Mouse (Mus musculus) CH12.LX (cell line): ENCODE measurements at regions not wholly inside any gene's neighbourhood (a gene's known extent, or its start where the extent isn't known, plus 50 kb on each side); places are given as distances from the start of the nearest gene placed in this dataset.

Experiments used
- DNase-seq: peaks from one replicate; pipeline ENCODE4 v3.0.0-alpha.2; 2013; ENCODE audit errors: extremely low read depth
- H3K27ac ChIP-seq: 2 replicates; pipeline ENCODE4 v1.5.1; 2012; ENCODE audit warnings: low read depth, mild to moderate bottlenecking, control low read depth, moderate library complexity; ENCODE audit not compliant: insufficient read depth
- H3K27me3 ChIP-seq: replicated peaks from 2 replicates; pipeline ENCODE3; 2012; ENCODE audit warnings: inconsistent platforms
- H3K36me3 ChIP-seq, 2 experiments: replicated peaks in 1 of 2; 2 replicates each; pipeline versions ENCODE3 to v1.6.1; 2012; ENCODE audit warnings: inconsistent platforms in 1 of 2, low read length in 1 of 2, mild to moderate bottlenecking in 1 of 2, mixed read lengths in 1 of 2, moderate library complexity in 1 of 2; ENCODE audit not compliant: control insufficient read depth in 1 of 2, insufficient read depth in 1 of 2
- H3K4me1 ChIP-seq, 2 experiments: 2 replicates each; pipeline ENCODE4 v1.6.1; 2012; ENCODE audit warnings: inconsistent platforms in 1 of 2, moderate library complexity in 1 of 2; ENCODE audit not compliant: insufficient read depth in 2 of 2, control insufficient read depth in 1 of 2
- H3K4me2 ChIP-seq: 2 replicates; pipeline ENCODE4 v1.6.1; 2012; ENCODE audit warnings: low read depth, mild to moderate bottlenecking, control low read depth; ENCODE audit not compliant: poor library complexity, insufficient read depth, severe bottlenecking
- H3K4me3 ChIP-seq, 3 experiments: fragments of 150-350 bp in 1 of 3; sonication (generic) in 1 of 3; replicated peaks in 1 of 3; 2 replicates each; pipeline versions ENCODE3 to v1.5.1; 2011 to 2012; ENCODE audit warnings: low read depth in 2 of 3, low read length in 2 of 3, mild to moderate bottlenecking in 2 of 3, moderate library complexity in 2 of 3, control low read depth in 1 of 3, improper control_type of control experiment in 1 of 3, inconsistent platforms in 1 of 3, mixed read lengths in 1 of 3; ENCODE audit not compliant: poor library complexity in 1 of 3
- H3K79me2 ChIP-seq: replicated peaks from 2 replicates; pipeline ENCODE4 v1.6.1; 2012; ENCODE audit warnings: mild to moderate bottlenecking, moderate library complexity; ENCODE audit not compliant: control insufficient read depth, poor library complexity, insufficient read depth, severe bottlenecking; ENCODE audit errors: extremely low read depth
- H3K9ac ChIP-seq: 2 replicates; pipeline ENCODE4 v1.6.1; 2012; ENCODE audit warnings: low read depth, mild to moderate bottlenecking, control low read depth, moderate library complexity; ENCODE audit not compliant: insufficient read depth
- H3K9me3 ChIP-seq: replicated peaks from 2 replicates; pipeline ENCODE3; 2012; ENCODE audit warnings: low read length, inconsistent platforms, mixed read lengths
- CTCF ChIP-seq, 2 experiments: IDR thresholded peaks in 1 of 2; conservative IDR thresholded peaks in 1 of 2; 2 replicates each; pipeline ENCODE4 v1.5.1; 2011 to 2012; ENCODE audit warnings: low read depth in 2 of 2, low read length in 2 of 2, improper control_type of control experiment in 1 of 2, inconsistent platforms in 1 of 2, mild to moderate bottlenecking in 1 of 2, moderate library complexity in 1 of 2
- ETS1 ChIP-seq: conservative IDR thresholded peaks from 2 replicates; pipeline ENCODE4 v1.6.1; 2012; ENCODE audit warnings: low read depth, mild to moderate bottlenecking, inconsistent platforms, low read length, improper control_type of control experiment, moderate library complexity
- JUN ChIP-seq: IDR thresholded peaks from 2 replicates; pipeline ENCODE4 v1.6.1; 2011; ENCODE audit warnings: low read depth, mild to moderate bottlenecking, low read length, improper control_type of control experiment, moderate library complexity; ENCODE audit not compliant: insufficient read depth
- JUND ChIP-seq: conservative IDR thresholded peaks from 2 replicates; pipeline ENCODE4 v1.6.1; 2011; ENCODE audit warnings: low read depth, low read length, improper control_type of control experiment
- KAT2A ChIP-seq: IDR thresholded peaks from 2 replicates; pipeline ENCODE4 v1.6.1; 2012; ENCODE audit warnings: low read length, improper control_type of control experiment, inconsistent platforms; ENCODE audit not compliant: insufficient replicate concordance
- MXI1 ChIP-seq: IDR thresholded peaks from 2 replicates; pipeline ENCODE4 v1.6.1; 2011; ENCODE audit warnings: mild to moderate bottlenecking, low read depth, low read length, improper control_type of control experiment
- PAX5 ChIP-seq: IDR thresholded peaks from 2 replicates; pipeline ENCODE4 v1.6.1; 2012; ENCODE audit warnings: low read length, inconsistent platforms, mixed read lengths
- POLR2A ChIP-seq: IDR thresholded peaks from 2 replicates; pipeline ENCODE4 v1.6.1; 2011; ENCODE audit warnings: low read depth, mild to moderate bottlenecking, improper control_type of control experiment, low read length
- RAD21 ChIP-seq: IDR thresholded peaks from 2 replicates; pipeline ENCODE4 v1.6.1; 2011; ENCODE audit warnings: low read depth, mild to moderate bottlenecking, low read length, improper control_type of control experiment, moderate library complexity
- SMC3 ChIP-seq: IDR thresholded peaks from 2 replicates; pipeline ENCODE4 v1.6.1; 2011; ENCODE audit warnings: low read depth, low read length, improper control_type of control experiment
- USF1 ChIP-seq: IDR thresholded peaks from 2 replicates; pipeline ENCODE4 v1.6.1; 2014; ENCODE audit warnings: low read depth, mild to moderate bottlenecking, inconsistent platforms, low read length, improper control_type of control experiment
- USF2 ChIP-seq: conservative IDR thresholded peaks from 2 replicates; pipeline ENCODE4 v1.6.1; 2011; ENCODE audit warnings: low read depth, low read length, improper control_type of control experiment
- ZMIZ1 ChIP-seq: IDR thresholded peaks from 2 replicates; pipeline ENCODE4 v1.6.1; 2012; ENCODE audit warnings: low read depth, mild to moderate bottlenecking, inconsistent platforms, low read length, improper control_type of control experiment
- dilution Hi-C: fragments of 300-500 bp; cut with MboI; formaldehyde crosslinking; loops from 2 replicates; pipeline ENCODE4 v1.14.3; 2020; ENCODE audit warnings: low sequenced_read_pairs; ENCODE audit not compliant: extremely low pct_unique_long_range_greater_than_20kb, extremely low pct_ligation_motif_present
- in situ Hi-C: fragments of 300-500 bp; cut with MboI; formaldehyde crosslinking; loops from 3 replicates; pipeline ENCODE4 v1.14.3; 2019; ENCODE audit warnings: low sequenced_read_pairs, low pct_ligation_motif_present, low pct_unique_long_range_greater_than_20kb, mixed read lengths

GRCm38 (mm10) chr15:14101757-14102156, 928.3 kb upstream of the Cdh6 start:
- no peak for TF ChIP-seq POLR2A
- no peak for TF ChIP-seq PAX5
- no peak for TF ChIP-seq MXI1
- no peak for TF ChIP-seq KAT2A
- no peaks in the 10 kb centered on the region for H3K27me3 ChIP-seq
- dilution Hi-C loops (no loop called here), in situ Hi-C loops (no loop called here)
- DNase-seq, result no peak
- H3K4me1 ChIP-seq, result no peaks in the 10 kb centered on the region
- no peaks in the 10 kb centered on the region for H3K36me3 ChIP-seq
- H3K9ac ChIP-seq, result no peak overlapping the region
- no peak overlapping the region for H3K4me3 ChIP-seq
- no peaks in the 10 kb centered on the region for H3K79me2 ChIP-seq
- no peak overlapping the region for H3K4me2 ChIP-seq
- H3K27ac ChIP-seq, result no peak overlapping the region
- H3K9me3 ChIP-seq, result no peaks in the 10 kb centered on the region

GRCm38 (mm10) chr15:14051872-14052271, 878.4 kb upstream of the Cdh6 start:
- no peak overlapping the region for H3K4me2 ChIP-seq
- H3K36me3 ChIP-seq, result no peaks in the 10 kb centered on the region
- H3K9me3 ChIP-seq, result no peaks in the 10 kb centered on the region
- no peaks in the 10 kb centered on the region for H3K79me2 ChIP-seq
- in situ Hi-C loops (no loop called here), dilution Hi-C loops (no loop called here)
- H3K27ac ChIP-seq, result no peak overlapping the region
- DNase-seq, result peak; percentile 45
- H3K27me3 ChIP-seq, result no peaks in the 10 kb centered on the region
- no peak overlapping the region for H3K4me3 ChIP-seq
- no peaks in the 10 kb centered on the region for H3K4me1 ChIP-seq
- H3K9ac ChIP-seq, result no peak overlapping the region
- TF ChIP-seq ETS1 (no peak), JUND (no peak), ZMIZ1 (no peak), USF2 (no peak), USF1 (no peak), SMC3 (peak; percentile 27), RAD21 (peak; percentile 53), CTCF (conservative IDR thresholded peaks at IDR 0.05 in 1 of 2, IDR thresholded peaks at IDR 0.05 in 1 of 2; ENCODE audit: low read depth in 2 of 2, low read length in 2 of 2) (peak in 1 of 2 experiments; percentile 37; a peak in 2 of 4 replicates), JUN (no peak)
